ENCODE assay signal across 23 mouse cellular contexts in genomic region chr2:48826380-48826779, GRCm38 (mm10). TPM values are rescaled to one million over a fixed set of nuclear protein-coding genes. Genes with fewer than 3 reads are reported as not detected.
A peak's percentile ranks its signal among the peaks of the same experiment; 100 is the strongest.
DNase-seq lines count a peak whose midpoint lies in the region; ATAC-seq and TF ChIP-seq lines count a peak whose summit lies in the region.
"Had no signal": no experiment of that assay in that cellular context is flagged by ENCODE, and none has a peak within 500 bp of the region (broad histone marks: within the 10 kb centered on the region; RNA-seq: fewer than 3 reads in every experiment).

No protein-coding gene starts in this region.

- peak; percentile 7 for DNase-seq in retina, postnatal 1 day
- DNase-seq in retina, embryonic 14.5 days (ENCODE audit: low spot score): no peak
- peak; percentile 51 for DNase-seq in MEL (ENCODE audit: low read depth, low spot score)
- DNase-seq in B cell, adult 2 months: no peak
- DNase-seq in cerebellum, adult 9-10 months: no peak
- DNase-seq: adrenal gland, postnatal 10 days; adrenal gland, postnatal 25 days; cerebellum, adult 11 months; cerebellum, adult 18-20 months; cerebellum, adult 8-10 months; cerebellum, postnatal 10 days; cerebellum, postnatal 25 days; embryo, embryonic 11 days had no signal

- H3K27ac ChIP-seq in MEL (ENCODE audit: control insufficient read depth, low read depth, low read length): peak overlapping the region; percentile 3; the same call in 1 of the 2 replicates
- H3K27ac ChIP-seq: embryonic facial prominence, embryonic 13.5 days; embryonic facial prominence, embryonic 15.5 days; forebrain, embryonic 10.5 days; forebrain, embryonic 12.5 days had no signal

- peaks cover 8% of the 10 kb centered on the region for H3K79me2 ChIP-seq in MEL (ENCODE audit: control insufficient read depth, insufficient read depth, low read length, poor library complexity)

- H3K4me3 ChIP-seq in MEL (ENCODE audit: control insufficient read depth in 1 of 2, insufficient read depth in 1 of 2, low read depth in 2 of 2, low read length in 2 of 2): no peak overlapping the region
- H3K4me3 ChIP-seq: embryonic facial prominence, embryonic 13.5 days; embryonic facial prominence, embryonic 15.5 days; erythroblast, embryonic 14.5 days; forebrain, embryonic 10.5 days; forebrain, embryonic 12.5 days had no signal

- no peak overlapping the region for H3K9ac ChIP-seq in MEL (ENCODE audit: control insufficient read depth, low read depth, low read length, poor library complexity, severe bottlenecking)
- H3K9ac ChIP-seq: embryonic facial prominence, embryonic 13.5 days; embryonic facial prominence, embryonic 15.5 days; forebrain, embryonic 12.5 days had no signal

- ATAC-seq in megakaryocyte progenitor cell, adult 5-6 weeks (replicated peaks; ENCODE audit: poor library complexity): 0 out of 2 replicates have a peak, but pooled peaks have one; percentile 20
- ATAC-seq: activated CD4-positive, CD25-positive, alpha-beta regulatory T cell, adult 4 months; forebrain, embryonic 14.5 days; forebrain, embryonic 16.5 days; Patski had no signal

- H3K27me3 ChIP-seq in MEL (ENCODE audit: control insufficient read depth in 1 of 2, insufficient read depth in 2 of 2, low read length in 2 of 2): no peaks in the 10 kb centered on the region
- H3K27me3 ChIP-seq: embryonic facial prominence, embryonic 13.5 days; embryonic facial prominence, embryonic 15.5 days; forebrain, embryonic 12.5 days; Patski had no signal

- H3K36me3 ChIP-seq in MEL (ENCODE audit: control insufficient read depth in 1 of 2, insufficient read depth in 2 of 2, low read length in 2 of 2): peaks cover 0 to 24% of the 10 kb centered on the region in 2 experiments; a peak in 2 of 4 replicates
- H3K36me3 ChIP-seq: embryonic facial prominence, embryonic 13.5 days; embryonic facial prominence, embryonic 15.5 days; forebrain, embryonic 10.5 days had no signal

- TF ChIP-seq EP300 in MEL (IDR thresholded peaks at IDR 0.05; ENCODE audit: low read depth in 1 of 2, low read length in 2 of 2): peak; percentile 21 to 61; a peak in 3 of 4 replicates

- no peak for TF ChIP-seq POLR2A in MEL (IDR thresholded peaks at IDR 0.05; ENCODE audit: control insufficient read depth in 1 of 2, insufficient read depth in 1 of 2, low read depth in 1 of 2, low read length in 2 of 2, poor library complexity in 1 of 2)

- TF ChIP-seq RAD21 in MEL (IDR thresholded peaks at IDR 0.05; ENCODE audit: low read depth, low read length): no peak

- H3K9me3 ChIP-seq in MEL (replicated peaks; ENCODE audit: insufficient read depth, low read length): no peaks in the 10 kb centered on the region
- H3K9me3 ChIP-seq: embryonic facial prominence, embryonic 13.5 days; embryonic facial prominence, embryonic 15.5 days; forebrain, embryonic 10.5 days; forebrain, embryonic 12.5 days had no signal

- TF ChIP-seq CTCF in MEL (IDR thresholded peaks at IDR 0.05 in 2 of 3, conservative IDR thresholded peaks at IDR 0.05 in 1 of 3; ENCODE audit: control insufficient read depth in 1 of 3, insufficient read depth in 1 of 3, low read depth in 2 of 3, low read length in 3 of 3, poor library complexity in 1 of 3, severe bottlenecking in 1 of 3): no peak

- H3K4me1 ChIP-seq in MEL (ENCODE audit: control insufficient read depth in 1 of 2, insufficient read depth in 2 of 2, low read length in 2 of 2): peaks cover 9 to 13% of the 10 kb centered on the region in 2 experiments
- H3K4me1 ChIP-seq: embryonic facial prominence, embryonic 13.5 days; embryonic facial prominence, embryonic 15.5 days; forebrain, embryonic 12.5 days had no signal

TF ChIP-seq in MEL, 35 proteins besides CTCF, POLR2A, EP300 and RAD21:
- TF ChIP-seq RCOR1 (IDR thresholded peaks at IDR 0.05; ENCODE audit: low read depth, low read length): peak; percentile 58
- TF ChIP-seq ETS1 (IDR thresholded peaks at IDR 0.05; ENCODE audit: low read depth, low read length): 0 out of 2 replicates have a peak, but pooled peaks have one; percentile 23
- TF ChIP-seq SIN3A (IDR thresholded peaks at IDR 0.05; ENCODE audit: low read length): no peak
- TF ChIP-seq GATA1 (IDR thresholded peaks at IDR 0.05; ENCODE audit: low read depth, low read length): peak; percentile 74
- TF ChIP-seq MYC (IDR thresholded peaks at IDR 0.05; ENCODE audit: low read depth, low read length): 0 out of 2 replicates have a peak, but pooled peaks have one; percentile 18
- TF ChIP-seq E2F4 (IDR thresholded peaks at IDR 0.05; ENCODE audit: borderline replicate concordance, low read depth, low read length): no peak

RNA-seq across cellular contexts. Expression of gene Acvr2a, which starts 12.5 kb away (rescaled TPM):
- total RNA-seq in MEL (2012; rRNA removed): 1.7 and 2.2 TPM in 2 replicates
- 1 to 10 TPM in 1 of 2 experiments, not detected in 1; 3.5 TPM for polyA plus RNA-seq in MEL (2012; ENCODE audit: insufficient read depth in 1 of 2, insufficient read length in 2 of 2, low read depth in 1 of 2, low replicate concordance in 2 of 2, missing spikeins in 1 of 2)
- 1.4 and 2.2 TPM in 2 replicates for total RNA-seq in megakaryocyte progenitor cell, adult 5-6 weeks (2015)
- 1.7 and 2.0 TPM in 2 replicates for total RNA-seq in megakaryocyte progenitor cell, adult 5-6 weeks (2017)

Comparison
In these comparisons a context has a peak if more than half of its experiments do, and no peak if none do; other contexts are left out.
1. DNase-seq: peak in retina, postnatal 1 day (single experiment) and MEL (single experiment); none in retina, embryonic 14.5 days (single experiment), B cell, adult 2 months (0 of 2) and cerebellum, adult 9-10 months (single experiment).